In genomic region chr16:72830394-72831056, GRCm38 (mm10) we compare ENCODE assay signal across 21 mouse cellular contexts.
A peak's percentile ranks its signal among the peaks of the same experiment; 100 is the strongest.
DNase-seq lines count a peak whose midpoint lies in the region; ATAC-seq and TF ChIP-seq lines count a peak whose summit lies in the region.
"Had no signal": no experiment of that assay in that cellular context is flagged by ENCODE, and none has a peak within 500 bp of the region (broad histone marks: within the 10 kb centered on the region; RNA-seq: fewer than 3 reads in every experiment).

No protein-coding gene starts in this region.

- intact Hi-C loops in gastrocnemius, adult 2 months (cut with DNase I), result no loop called here

- no peak for TF ChIP-seq CTCF in intestine, postnatal 0 days (IDR thresholded peaks at IDR 0.05; ENCODE audit: low read depth)
- TF ChIP-seq CTCF in gastrocnemius, adult 2 months (IDR thresholded peaks at IDR 0.05), result no peak

- 22% methylated on average over 5 of the region's 5 CpGs for WGBS in intestine, embryonic 14.5 days
- WGBS in intestine, postnatal 0 days, result 27% methylated on average over 5 of the region's 5 CpGs
- WGBS in liver, embryonic 15.5 days (ENCODE audit: insufficient replicate concordance), result 38% methylated on average over 5 of the region's 5 CpGs

- H3K4me1 ChIP-seq in intestine, embryonic 14.5 days (replicated peaks; ENCODE audit: control insufficient read depth, insufficient read depth, low read length), result peaks cover 13% of the 10 kb centered on the region
- H3K4me1 ChIP-seq in intestine, postnatal 0 days (replicated peaks; ENCODE audit: control insufficient read depth, insufficient read depth, low read length), result no peaks in the 10 kb centered on the region
- H3K4me1 ChIP-seq in liver, embryonic 15.5 days (replicated peaks), result no peaks in the 10 kb centered on the region
- H3K4me1 ChIP-seq: heart, embryonic 15.5 days had no signal

- no peak overlapping the region for H3K4me3 ChIP-seq in intestine, embryonic 14.5 days (ENCODE audit: low read depth, low read length)
- H3K4me3 ChIP-seq in intestine, postnatal 0 days (ENCODE audit: low read depth, low read length), result no peak overlapping the region
- no peak overlapping the region for H3K4me3 ChIP-seq in liver, embryonic 15.5 days (replicated peaks)
- H3K4me3 ChIP-seq in gastrocnemius, adult 2 months, result no peak overlapping the region
- H3K4me3 ChIP-seq: embryonic facial prominence, embryonic 13.5 days; erythroblast, embryonic 14.5 days; forebrain, embryonic 12.5 days; heart, embryonic 15.5 days; midbrain, embryonic 12.5 days had no signal

- no peak for DNase-seq in intestine, embryonic 14.5 days (ENCODE audit: low spot score)
- peak; percentile 47 for DNase-seq in embryo, embryonic 10 days (ENCODE audit: low spot score)
- peak; percentile 3 for DNase-seq in liver
- no peak for DNase-seq in gastrocnemius, adult 2 months
- no peak for DNase-seq in retina, postnatal 1 day
- DNase-seq in cerebellum, postnatal 4 days (ENCODE audit: low spot score in 2 of 2), result no peak
- DNase-seq: adrenal gland, postnatal 14 days; cerebellum, adult 8-10 months; heart, postnatal 4 days; kidney, adult 11 months; lung, embryonic 14.5 days; right cerebral cortex, postnatal 14 days; thymus, postnatal 14 days had no signal

- H3K9me3 ChIP-seq in intestine, embryonic 14.5 days (ENCODE audit: control insufficient read depth, low read length), result no peaks in the 10 kb centered on the region
- H3K9me3 ChIP-seq in intestine, postnatal 0 days (ENCODE audit: control insufficient read depth), result no peaks in the 10 kb centered on the region
- H3K9me3 ChIP-seq in liver, embryonic 15.5 days (replicated peaks), result no peaks in the 10 kb centered on the region
- H3K9me3 ChIP-seq: embryonic facial prominence, embryonic 13.5 days; forebrain, embryonic 12.5 days; heart, embryonic 15.5 days; midbrain, embryonic 12.5 days had no signal

- H3K36me3 ChIP-seq in intestine, embryonic 14.5 days (ENCODE audit: control insufficient read depth, insufficient read depth, low read length), result no peaks in the 10 kb centered on the region
- no peaks in the 10 kb centered on the region for H3K36me3 ChIP-seq in intestine, postnatal 0 days (ENCODE audit: control insufficient read depth, insufficient read depth)
- no peaks in the 10 kb centered on the region for H3K36me3 ChIP-seq in liver, embryonic 15.5 days (replicated peaks)
- H3K36me3 ChIP-seq: embryonic facial prominence, embryonic 13.5 days; forebrain, embryonic 12.5 days; heart, embryonic 15.5 days; midbrain, embryonic 12.5 days had no signal

- H3K27ac ChIP-seq in intestine, embryonic 14.5 days (ENCODE audit: low read depth), result no peak overlapping the region
- H3K27ac ChIP-seq in intestine, postnatal 0 days (ENCODE audit: low read depth, low read length), result no peak overlapping the region
- no peak overlapping the region for H3K27ac ChIP-seq in liver, embryonic 15.5 days (replicated peaks)
- H3K27ac ChIP-seq in gastrocnemius, adult 2 months, result no peak overlapping the region
- H3K27ac ChIP-seq: embryonic facial prominence, embryonic 13.5 days; forebrain, embryonic 12.5 days; heart, embryonic 15.5 days; hindbrain, embryonic 14.5 days; midbrain, embryonic 12.5 days had no signal

- peak; percentile 64; the same call in 1 of the 2 replicates for ATAC-seq in intestine, embryonic 14.5 days (replicated peaks; ENCODE audit: low FRiP score, low TSS enrichment, low read depth)
- ATAC-seq in intestine, postnatal 0 days, result no peak
- peak; percentile 79 for ATAC-seq in liver, embryonic 15.5 days (ENCODE audit: insufficient read depth)

- no peak overlapping the region for H3K4me2 ChIP-seq in intestine, embryonic 14.5 days (ENCODE audit: low read length)
- H3K4me2 ChIP-seq in intestine, postnatal 0 days (replicated peaks; ENCODE audit: low read depth), result no peak overlapping the region
- H3K4me2 ChIP-seq in liver, embryonic 15.5 days, result no peak overlapping the region
- H3K4me2 ChIP-seq: embryonic facial prominence, embryonic 13.5 days; forebrain, embryonic 12.5 days; heart, embryonic 15.5 days; hindbrain, embryonic 14.5 days; lung, embryonic 14.5 days; midbrain, embryonic 12.5 days had no signal

- H3K9ac ChIP-seq in intestine, embryonic 14.5 days (ENCODE audit: low read length), result no peak overlapping the region
- H3K9ac ChIP-seq in intestine, postnatal 0 days (ENCODE audit: low read depth, low read length), result no peak overlapping the region
- H3K9ac ChIP-seq in liver, embryonic 15.5 days, result no peak overlapping the region
- H3K9ac ChIP-seq: embryonic facial prominence, embryonic 13.5 days; forebrain, embryonic 12.5 days; heart, embryonic 15.5 days; hindbrain, embryonic 14.5 days; lung, embryonic 14.5 days; midbrain, embryonic 12.5 days had no signal

- no peaks in the 10 kb centered on the region for H3K27me3 ChIP-seq in intestine, embryonic 14.5 days (replicated peaks; ENCODE audit: control insufficient read depth, insufficient read depth, low read length)
- H3K27me3 ChIP-seq in intestine, postnatal 0 days (replicated peaks; ENCODE audit: control insufficient read depth, insufficient read depth, low read length), result no peaks in the 10 kb centered on the region
- no peaks in the 10 kb centered on the region for H3K27me3 ChIP-seq in liver, embryonic 15.5 days
- H3K27me3 ChIP-seq: embryonic facial prominence, embryonic 13.5 days; forebrain, embryonic 12.5 days; heart, embryonic 15.5 days; midbrain, embryonic 12.5 days had no signal

Comparison
In these comparisons a context has a peak if more than half of its experiments do, and no peak if none do; other contexts are left out.
1. DNase-seq: peak in embryo, embryonic 10 days (single experiment) and liver (single experiment); none in intestine, embryonic 14.5 days (single experiment), gastrocnemius, adult 2 months (single experiment), retina, postnatal 1 day (single experiment) and cerebellum, postnatal 4 days (0 of 2).